Mouse (Mus musculus) cerebellum, postnatal 25 days (tissue): ENCODE measurements around the gene Gm21976.
A peak's percentile ranks its signal among the peaks of the same experiment; 100 is the strongest.

Experiments used
- DNase-seq, 2 experiments: peaks; one replicate each; pipeline ENCODE4 v3.0.0; 2021; ENCODE audit warnings: mixed read lengths in 2 of 2

Gm21976 gene

GRCm38 (mm10) chr13:98279686-98280085 is at the start of gene Gm21976:
Gene Gm21976 (plus strand): TSS chr13:98279887.
- DNase-seq, result no peak

DNA sequence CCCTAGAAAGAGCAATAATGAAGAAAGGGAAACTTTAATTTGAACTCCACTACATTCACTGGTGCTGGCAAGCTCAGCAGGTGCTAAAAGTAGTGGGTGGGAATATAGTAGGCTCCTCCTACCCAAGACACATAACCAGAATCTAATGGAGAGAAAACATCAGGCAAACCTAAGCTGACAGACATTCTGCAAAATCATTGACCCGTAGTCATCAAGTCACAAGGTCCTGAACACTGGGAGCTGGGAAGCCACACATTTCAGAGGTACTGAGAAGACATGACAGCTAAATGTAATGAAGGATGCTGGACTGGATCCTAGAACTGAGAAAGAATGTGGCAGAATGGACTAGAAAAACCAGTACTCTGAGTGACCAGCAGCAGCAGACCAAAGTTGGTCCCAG is 49.2 kb upstream of the Gm21976 start:
- no peak for DNase-seq

DNA sequence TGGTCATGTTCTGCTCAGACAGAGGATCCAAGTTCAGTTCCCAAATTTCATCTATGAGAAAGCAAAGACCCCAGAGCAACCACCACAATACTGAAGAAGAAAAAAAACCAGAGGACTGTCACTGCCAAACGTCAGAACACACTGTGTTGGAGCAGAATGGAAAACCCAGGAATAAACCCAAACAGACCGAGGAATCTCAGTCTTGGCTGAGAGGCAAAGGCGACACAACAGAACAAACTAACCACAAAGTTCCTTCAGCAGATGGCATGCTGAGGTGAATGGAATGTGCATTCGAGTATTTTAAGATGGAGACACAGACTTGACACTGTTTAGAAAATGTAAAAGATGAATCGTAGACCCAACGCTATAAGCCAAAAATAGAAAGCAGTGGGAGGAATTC is 44.2 kb upstream of the Gm21976 start:
- no peak for DNase-seq

GRCm38 (mm10) chr13:98239978-98240641 is 39.6 kb upstream of the Gm21976 start:
- DNase-seq, result peak; percentile 67 to 83

- DNase-seq, result peak in 1 of 2 experiments; percentile 16
These were observed 38.0 kb upstream of the Gm21976 start for GRCm38 (mm10) chr13:98241531-98242282.

DNA sequence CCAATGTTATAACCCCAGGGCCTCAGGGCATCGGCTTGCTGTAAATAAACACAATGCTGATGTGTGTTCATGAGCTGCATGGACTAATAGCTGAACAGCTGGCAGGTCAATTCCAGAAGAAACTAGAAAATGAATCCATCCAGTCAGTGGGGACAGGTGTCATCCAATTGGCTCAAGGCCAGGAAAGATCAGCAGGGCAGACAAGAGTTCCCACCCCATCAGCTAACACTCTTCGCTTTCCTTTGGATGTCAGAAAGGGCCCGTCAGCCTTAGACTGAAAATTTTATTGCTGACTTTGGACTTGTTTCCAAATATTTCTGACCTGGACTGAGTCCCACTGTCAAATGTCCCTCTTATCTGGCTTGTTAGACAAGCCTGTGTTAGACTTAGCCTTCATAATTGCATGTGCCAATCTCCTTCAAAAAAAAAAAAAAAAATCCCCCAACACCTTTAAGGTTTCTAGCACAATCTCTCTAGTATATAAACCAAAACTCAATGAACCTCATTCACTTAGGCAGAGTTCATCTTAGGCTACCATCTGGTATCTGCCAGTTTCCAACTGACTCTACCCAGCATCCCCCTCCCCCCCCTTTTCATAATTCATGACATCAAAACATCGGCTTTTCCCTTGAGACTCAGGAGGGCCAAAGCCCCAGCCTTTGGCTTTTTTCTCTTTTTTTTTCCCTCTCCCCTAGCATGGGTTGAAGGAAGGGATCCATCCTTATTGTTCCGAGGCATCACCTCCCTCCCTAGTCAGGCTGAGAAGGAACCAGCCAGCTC is 34.9 kb upstream of the Gm21976 start:
- peak in 1 of 2 experiments; percentile 9 for DNase-seq

GRCm38 (mm10) chr13:98245386-98245785 is 34.3 kb upstream of the Gm21976 start:
- DNase-seq, result no peak

GRCm38 (mm10) chr13:98249594-98249993 is 30.1 kb upstream of the Gm21976 start:
- no peak for DNase-seq

GRCm38 (mm10) chr13:98254921-98255320 is 24.8 kb upstream of the Gm21976 start:
- no peak for DNase-seq

DNA sequence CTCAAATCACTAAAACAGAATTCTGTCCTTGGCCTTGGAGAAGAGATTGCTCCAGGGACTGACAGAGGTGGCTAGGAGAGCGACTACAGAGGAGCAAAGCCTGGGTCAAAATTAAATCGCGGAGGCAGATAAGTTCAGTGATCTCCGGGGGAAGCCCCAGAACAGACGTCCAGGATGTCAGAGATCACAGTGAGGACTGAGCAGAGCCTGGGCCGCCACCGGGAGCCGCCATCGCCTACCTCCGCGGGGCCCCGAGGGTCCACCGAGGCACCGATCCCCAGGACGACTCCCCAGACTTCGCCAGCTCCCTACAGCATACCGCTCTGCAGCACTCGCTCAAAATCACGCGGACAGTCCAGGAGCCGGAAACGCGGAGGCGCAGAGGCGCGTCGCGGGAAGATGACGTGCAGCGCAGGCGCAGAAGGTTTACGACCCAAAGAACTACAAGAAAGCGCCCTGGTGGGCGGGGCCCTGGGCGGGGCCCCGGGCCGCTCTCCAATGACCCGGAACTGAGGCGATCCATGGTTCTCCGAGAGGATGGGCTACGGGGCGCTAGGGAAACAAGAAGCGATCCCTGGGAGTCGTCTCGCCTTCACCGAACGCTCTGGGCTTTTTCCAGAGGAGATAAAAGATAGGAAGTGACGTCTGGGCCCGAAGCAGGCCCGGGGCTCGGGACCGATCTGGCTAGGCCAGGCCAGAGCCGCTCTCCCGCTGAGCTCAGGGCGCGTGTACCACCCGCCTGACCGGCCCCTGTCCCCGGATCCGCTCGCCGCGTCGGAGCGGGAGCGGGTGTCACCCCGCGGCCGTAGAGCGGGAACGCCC is 16.8 kb upstream of the Gm21976 start, which contains the start of the genes Utp15 and Ankra2:
Gene Utp15 (minus strand): TSS at position 406 of the 822 bp plus-strand sequence.
Gene Ankra2 (plus strand): TSS at position 439 of the 822 bp plus-strand sequence.
- peak; percentile 100 for DNase-seq

- DNase-seq, result no peak
These were observed 16.2 kb upstream of the Gm21976 start for GRCm38 (mm10) chr13:98263458-98263987.

GRCm38 (mm10) chr13:98264111-98264510 is 15.6 kb upstream of the Gm21976 start:
- DNase-seq, result no peak

DNA sequence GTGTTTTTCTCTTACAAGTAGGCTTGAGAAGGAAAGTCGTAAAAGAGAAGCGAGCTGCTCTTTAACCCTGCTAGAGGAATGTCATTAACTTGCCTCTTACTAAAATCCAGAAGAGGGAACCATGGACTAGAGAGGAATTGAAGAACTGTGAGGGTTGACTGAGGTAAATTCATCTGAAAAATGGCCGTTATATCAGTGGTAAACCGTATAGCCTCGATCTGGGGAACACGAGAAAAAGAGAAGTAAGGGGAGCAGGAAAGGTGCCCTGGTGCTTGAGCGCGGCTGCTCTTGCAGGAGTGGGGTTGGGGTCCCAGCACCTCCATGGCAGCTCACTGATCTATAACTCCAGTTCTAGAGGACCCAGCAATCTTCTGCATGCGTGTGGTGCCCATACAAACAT is 5.7 kb upstream of the Gm21976 start:
- DNase-seq, result no peak

GRCm38 (mm10) chr13:98275646-98276045 is 4.0 kb upstream of the Gm21976 start:
- DNase-seq, result no peak

- DNase-seq, result no peak
These were observed 3.4 kb upstream of the Gm21976 start for GRCm38 (mm10) chr13:98276253-98276652.

DNA sequence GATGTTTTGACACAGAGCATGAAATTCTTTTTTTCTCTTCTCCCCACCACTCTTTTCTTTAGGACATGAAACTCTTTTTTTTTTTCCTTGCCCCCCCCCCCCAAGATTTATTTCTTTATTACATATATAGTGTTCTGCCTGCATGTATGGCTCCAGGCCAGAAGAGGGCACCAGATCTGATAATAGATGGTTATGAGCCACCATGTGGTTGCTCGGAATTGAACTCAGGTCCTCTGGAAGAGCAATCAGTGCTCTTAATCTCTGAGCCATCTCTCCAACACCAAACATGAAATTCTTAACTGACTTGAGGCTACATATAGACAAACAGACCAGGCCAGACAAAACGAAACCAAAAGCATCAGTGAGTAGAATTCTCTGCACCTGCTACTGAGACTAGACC is 2.2 kb upstream of the Gm21976 start:
- DNase-seq, result no peak

DNA sequence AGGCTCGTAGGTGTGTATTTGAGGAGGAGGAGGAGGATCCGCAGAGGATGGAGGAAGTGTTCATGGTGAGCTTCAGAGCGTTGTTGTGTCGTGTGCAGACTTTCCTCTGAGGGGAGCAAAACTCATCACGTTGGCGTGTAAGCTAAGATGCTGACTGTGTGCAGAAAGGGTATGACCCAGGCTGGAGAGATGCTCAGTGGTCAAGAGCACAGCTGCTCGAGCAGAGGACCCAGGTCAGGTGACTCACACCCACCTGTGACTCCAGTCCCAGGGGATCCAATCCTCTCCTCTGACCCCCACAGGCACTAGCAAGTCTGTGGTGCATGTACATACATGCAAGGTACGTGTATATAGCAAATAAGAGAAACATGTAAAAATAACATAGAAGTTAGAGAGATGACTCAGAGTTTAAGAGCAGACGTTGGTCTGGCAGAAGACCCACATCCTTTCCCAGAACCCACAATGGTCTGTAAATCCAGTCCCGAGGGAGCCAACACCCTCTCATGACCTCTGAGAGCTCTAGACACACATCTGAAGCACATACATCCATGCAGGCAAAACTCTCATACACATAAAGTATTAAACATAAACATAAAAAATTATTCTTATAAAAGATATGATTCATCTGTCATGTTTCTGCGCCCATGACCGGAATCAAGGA is 1.4 kb downstream of the Gm21976 start:
- DNase-seq, result no peak

GRCm38 (mm10) chr13:98290719-98291118 is 11.0 kb downstream of the Gm21976 start:
- DNase-seq, result no peak

DNA sequence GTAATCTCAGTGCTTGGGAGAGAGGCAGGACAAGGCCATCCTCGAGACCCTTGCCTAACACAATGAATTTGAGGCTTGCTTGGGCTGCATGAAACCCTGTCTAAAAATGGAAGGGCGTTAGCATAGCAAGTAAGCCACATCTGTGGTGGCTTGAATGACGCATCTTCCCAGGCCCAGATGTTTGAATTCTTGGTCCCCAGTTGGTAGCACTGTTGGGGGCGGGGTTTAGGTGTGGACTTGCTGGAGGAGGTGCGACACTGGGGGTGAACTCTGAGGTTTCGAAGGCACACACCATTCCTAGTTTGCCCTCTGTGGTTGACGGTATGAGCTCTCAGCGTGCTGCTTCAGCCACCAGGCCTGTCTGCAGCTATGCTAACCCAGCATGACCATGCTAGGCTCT is 12.0 kb downstream of the Gm21976 start:
- DNase-seq, result no peak

DNA sequence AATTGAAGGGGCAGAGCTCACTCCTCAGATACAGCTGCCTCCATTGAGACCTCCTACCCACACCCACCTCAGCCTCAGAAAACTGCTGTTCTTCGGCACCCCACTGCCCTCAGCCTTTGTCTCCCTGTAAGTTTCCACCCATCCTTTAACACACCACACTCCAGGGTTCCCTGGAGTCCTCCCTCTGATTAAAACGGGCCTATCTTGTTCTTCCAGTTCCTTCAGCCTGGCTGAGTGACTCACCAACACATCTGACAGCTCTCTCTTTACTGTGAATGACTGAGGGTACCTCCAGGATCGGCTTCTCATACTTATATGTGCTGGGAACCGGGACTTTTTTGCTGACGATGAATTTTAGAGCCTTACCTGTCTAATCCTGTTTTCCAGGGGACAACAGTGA is 16.4 kb downstream of the Gm21976 start:
- no peak for DNase-seq

DNA sequence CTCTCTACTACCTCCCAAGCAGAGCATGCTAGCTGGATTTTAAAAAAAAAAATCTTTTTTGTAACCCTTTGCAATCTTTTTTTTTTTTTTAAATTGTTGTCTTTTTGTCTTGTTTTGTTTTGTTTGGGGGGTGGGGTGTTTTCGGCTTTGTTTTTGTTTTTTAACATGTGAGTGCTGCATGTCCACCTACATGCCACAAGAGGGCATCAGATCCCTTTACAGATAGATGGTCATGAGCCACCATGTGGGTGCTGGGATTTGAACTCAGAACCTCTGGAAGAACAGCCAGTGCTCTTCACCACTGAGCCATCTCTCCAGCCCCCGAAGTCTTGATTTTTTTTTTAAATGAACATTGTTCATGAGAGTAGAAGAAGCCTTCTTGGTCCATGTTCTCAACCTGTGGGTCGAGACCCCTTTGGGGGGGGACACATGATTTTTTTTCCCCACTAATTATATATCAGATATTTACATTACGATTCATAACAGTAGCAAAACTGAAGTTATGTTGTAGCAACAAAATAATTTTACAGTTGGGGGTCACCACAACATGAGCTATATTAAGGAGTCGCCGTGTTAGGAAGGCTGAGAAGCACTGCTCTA is 18.3 kb downstream of the Gm21976 start:
- DNase-seq, result no peak
